Mouse (Mus musculus) liver, postnatal 0 days (tissue): Measurements from ENCODE around the gene Ddx47. TPM values are rescaled to one million over a fixed set of nuclear protein-coding genes. Genes with fewer than 3 reads are reported as not detected.
A peak's percentile ranks its signal among the peaks of the same experiment; 100 is the strongest.

ENCODE experiments used
- ATAC-seq: fragments of 200-750 bp; cut with Nextera tagmentation; 2 replicates; pipeline ENCODE4 v1.8.0; 2017; ENCODE audit warnings: mild to moderate bottlenecking, moderate library complexity
- DNase-seq: peaks from one replicate; pipeline ENCODE4 v3.0.0-alpha.2; 2016
- H3K27ac ChIP-seq: fragments of 300-500 bp; sonication (generic); 2 replicates; pipeline ENCODE4 v1.5.1; 2014; ENCODE audit warnings: antibody characterized with exemption, moderate library complexity, mild to moderate bottlenecking, low read depth
- H3K27me3 ChIP-seq: fragments of 300-500 bp; sonication (generic); 2 replicates; pipeline ENCODE4 v1.6.1; 2014; ENCODE audit warnings: low read length, control low read depth, mixed read lengths; ENCODE audit not compliant: insufficient read depth
- H3K36me3 ChIP-seq: fragments of 300-500 bp; sonication (generic); replicated peaks from 2 replicates; pipeline ENCODE4 v1.6.1; 2014; ENCODE audit warnings: mild to moderate bottlenecking, control low read depth, low read length, moderate library complexity, mixed read lengths; ENCODE audit not compliant: insufficient read depth
- H3K4me1 ChIP-seq: fragments of 300-500 bp; sonication (generic); 2 replicates; pipeline ENCODE4 v1.6.1; 2014; ENCODE audit warnings: antibody characterized with exemption, mild to moderate bottlenecking, control low read depth; ENCODE audit not compliant: insufficient read depth
- H3K4me2 ChIP-seq: fragments of 300-500 bp; sonication (generic); 2 replicates; pipeline ENCODE4 v1.6.1; 2014; ENCODE audit warnings: low read depth, mild to moderate bottlenecking, low read length, moderate library complexity, mixed read lengths
- H3K4me3 ChIP-seq: fragments of 300-500 bp; sonication (generic); 2 replicates; pipeline ENCODE4 v1.5.1; 2014; ENCODE audit warnings: low read depth, low read length
- H3K9ac ChIP-seq: fragments of 300-500 bp; sonication (generic); replicated peaks from 2 replicates; pipeline ENCODE4 v1.6.1; 2014; ENCODE audit warnings: mild to moderate bottlenecking, moderate library complexity
- H3K9me3 ChIP-seq: fragments of 300-500 bp; sonication (generic); 2 replicates; pipeline ENCODE4 v1.6.1; 2016; ENCODE audit warnings: mild to moderate bottlenecking, control low read depth, low read length, mixed read lengths
- CTCF ChIP-seq: sonication (generic); IDR thresholded peaks from 2 replicates; pipeline ENCODE4 v1.5.1; 2016; ENCODE audit warnings: antibody characterized with exemption, low read depth
- EP300 ChIP-seq: IDR thresholded peaks from 2 replicates; pipeline ENCODE4 v1.6.1; 2016; ENCODE audit warnings: antibody characterized with exemption, low read depth, mild to moderate bottlenecking
- WGBS: fragments of 180-500 bp; shearing (Covaris S2); extraction: QIAGEN DNeasy Blood & Tissue Kit; methylation state at CpG from one replicate; pipeline ENCODE4 v1.1.7; 2014; ENCODE audit not compliant: insufficient replicate concordance; 5-methylcytosine and 5-hydroxymethylcytosine counted together
- polyA plus RNA-seq: library from polyadenylated mRNA; unstranded; fragments of >200 nt; fragmentation: Nextera tagmentation; extraction: Ambion mirVana; gene quantifications from 2 replicates; pipeline ENCODE4 v1.2.1, GENCODE M21; 2015

Gene Ddx47
- polyA plus RNA-seq, 1 experiment from 2014 or later, result 34.8 TPM

DNA sequence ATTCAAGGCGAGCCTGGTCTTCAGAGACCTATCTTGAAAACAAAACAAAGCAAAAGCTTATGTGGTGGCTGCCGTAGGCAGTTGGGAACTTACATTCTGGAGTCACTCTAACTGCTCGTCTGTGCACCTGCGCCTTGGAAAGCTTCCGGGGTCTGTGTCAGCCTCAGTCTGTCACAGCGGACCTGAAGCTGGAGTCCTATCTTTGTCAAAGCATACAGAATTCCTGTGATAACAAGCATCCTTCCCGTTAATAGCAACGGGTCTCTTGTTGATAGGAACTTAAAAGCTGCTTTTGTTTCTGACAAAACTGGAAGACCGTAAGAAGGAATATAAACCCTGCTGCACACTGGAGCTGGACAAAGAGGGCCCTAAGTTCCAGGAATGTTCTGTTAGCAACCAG lies 23.0 kb upstream of the Ddx47 start:
- peaks cover 8% of the 10 kb centered on the region; the same call in 1 of the 2 replicates for H3K4me1 ChIP-seq
- no peak overlapping the region for H3K27ac ChIP-seq
- no peaks in the 10 kb centered on the region for H3K9me3 ChIP-seq
- DNase-seq (no peak), ATAC-seq (no peak)
- no peaks in the 10 kb centered on the region for H3K36me3 ChIP-seq
- H3K4me2 ChIP-seq, result no peak overlapping the region
- no peak overlapping the region for H3K4me3 ChIP-seq
- no peak overlapping the region for H3K9ac ChIP-seq
- 65% methylated on average over 9 of the region's 9 CpGs for WGBS
- TF ChIP-seq EP300, result no peak
- TF ChIP-seq CTCF, result no peak
- H3K27me3 ChIP-seq, result no peaks in the 10 kb centered on the region

DNA sequence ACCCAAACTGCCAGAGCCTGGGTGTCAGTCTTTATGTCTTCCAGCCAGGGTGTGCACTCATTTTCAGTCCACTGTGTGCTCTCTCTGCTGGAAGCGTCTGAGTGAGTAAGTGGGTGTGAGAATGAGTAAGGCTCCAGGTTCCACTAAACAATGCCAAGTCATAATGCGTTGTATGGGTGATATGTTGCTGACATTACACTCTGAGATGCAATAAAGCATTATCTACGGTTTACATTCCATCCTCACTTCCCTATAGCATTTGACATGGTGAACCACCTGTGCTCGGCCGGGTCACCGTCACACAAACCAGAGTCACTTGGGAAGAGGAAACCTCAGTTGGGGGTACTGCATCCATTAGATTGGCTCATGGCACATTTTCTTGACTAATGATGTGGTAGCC lies 20.7 kb upstream of the Ddx47 start:
- no peaks in the 10 kb centered on the region for H3K9me3 ChIP-seq
- no peak for DNase-seq
- no peaks in the 10 kb centered on the region for H3K4me1 ChIP-seq
- H3K9ac ChIP-seq, result no peak overlapping the region
- WGBS, result 72% methylated on average over 6 of the region's 6 CpGs
- H3K36me3 ChIP-seq, result no peaks in the 10 kb centered on the region
- TF ChIP-seq EP300, result no peak
- TF ChIP-seq CTCF, result no peak
- no peak for ATAC-seq
- no peak overlapping the region for H3K27ac ChIP-seq
- no peak overlapping the region for H3K4me2 ChIP-seq
- no peak overlapping the region for H3K4me3 ChIP-seq
- H3K27me3 ChIP-seq, result no peaks in the 10 kb centered on the region

- H3K27ac ChIP-seq, result no peak overlapping the region
- no peak overlapping the region for H3K9ac ChIP-seq
- no peaks in the 10 kb centered on the region for H3K36me3 ChIP-seq
- no peak for ATAC-seq
- WGBS, result 54% methylated on average over 12 of the region's 12 CpGs
- H3K4me3 ChIP-seq, result no peak overlapping the region
- no peak for DNase-seq
- no peak overlapping the region for H3K4me2 ChIP-seq
- no peak for TF ChIP-seq CTCF
- TF ChIP-seq EP300, result no peak
- no peaks in the 10 kb centered on the region for H3K4me1 ChIP-seq
- H3K9me3 ChIP-seq, result no peaks in the 10 kb centered on the region
- H3K27me3 ChIP-seq, result no peaks in the 10 kb centered on the region
Measured at GRCm38 (mm10) chr6:134994031-134994651, 17.3 kb upstream of the Ddx47 start.

GRCm38 (mm10) chr6:134994985-134995384 lies 16.4 kb upstream of the Ddx47 start:
- Histone ChIP-seq H3K4me2 (no peak overlapping the region), H3K9me3 (no peaks in the 10 kb centered on the region), H3K27ac (no peak overlapping the region), H3K36me3 (no peaks in the 10 kb centered on the region), H3K4me3 (no peak overlapping the region), H3K4me1 (no peaks in the 10 kb centered on the region), H3K9ac (no peak overlapping the region), H3K27me3 (no peaks in the 10 kb centered on the region)
- TF ChIP-seq EP300 (no peak), CTCF (no peak)
- 80% methylated on average over 8 of the region's 8 CpGs for WGBS
- ATAC-seq (no peak), DNase-seq (no peak)

GRCm38 (mm10) chr6:134996918-134997317 lies 14.5 kb upstream of the Ddx47 start:
- DNase-seq (no peak), ATAC-seq (peak; percentile 21; the same call in 1 of the 2 replicates)
- no peaks in the 10 kb centered on the region for H3K36me3 ChIP-seq
- no peak overlapping the region for H3K9ac ChIP-seq
- peak; percentile 55 for TF ChIP-seq CTCF
- TF ChIP-seq EP300, result no peak
- no peaks in the 10 kb centered on the region for H3K27me3 ChIP-seq
- no peak overlapping the region for H3K4me2 ChIP-seq
- no peaks in the 10 kb centered on the region for H3K4me1 ChIP-seq
- H3K27ac ChIP-seq, result no peak overlapping the region
- WGBS, result 79% methylated on average over 2 of the region's 2 CpGs
- no peaks in the 10 kb centered on the region for H3K9me3 ChIP-seq
- H3K4me3 ChIP-seq, result no peak overlapping the region

DNA sequence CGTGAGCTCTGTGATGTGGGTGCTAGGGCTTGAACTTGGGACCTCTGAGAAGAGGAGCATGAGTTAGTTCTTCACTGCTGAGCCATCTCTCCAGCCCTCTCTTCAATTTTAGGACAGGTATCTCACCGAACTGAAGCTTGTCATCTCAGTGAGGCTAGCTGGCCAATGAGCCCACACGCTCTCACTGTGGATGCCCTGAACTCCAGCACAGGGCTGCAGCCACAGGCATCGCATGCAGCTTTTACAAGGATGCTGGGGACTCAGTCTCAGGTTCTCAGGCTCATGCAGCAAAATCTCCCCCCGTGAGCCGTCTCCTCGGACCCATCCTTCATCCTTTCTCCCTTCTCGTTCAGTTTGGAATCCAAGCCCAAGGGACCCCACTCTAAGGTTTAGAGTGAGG lies 13.3 kb upstream of the Ddx47 start:
- ATAC-seq (no peak), DNase-seq (no peak)
- 83% methylated on average over 8 of the region's 8 CpGs for WGBS
- Histone ChIP-seq H3K4me3 (no peak overlapping the region), H3K36me3 (no peaks in the 10 kb centered on the region), H3K27me3 (no peaks in the 10 kb centered on the region), H3K27ac (no peak overlapping the region), H3K4me2 (no peak overlapping the region), H3K9ac (no peak overlapping the region), H3K4me1 (no peaks in the 10 kb centered on the region), H3K9me3 (no peaks in the 10 kb centered on the region)
- TF ChIP-seq EP300, result no peak
- no peak for TF ChIP-seq CTCF

DNA sequence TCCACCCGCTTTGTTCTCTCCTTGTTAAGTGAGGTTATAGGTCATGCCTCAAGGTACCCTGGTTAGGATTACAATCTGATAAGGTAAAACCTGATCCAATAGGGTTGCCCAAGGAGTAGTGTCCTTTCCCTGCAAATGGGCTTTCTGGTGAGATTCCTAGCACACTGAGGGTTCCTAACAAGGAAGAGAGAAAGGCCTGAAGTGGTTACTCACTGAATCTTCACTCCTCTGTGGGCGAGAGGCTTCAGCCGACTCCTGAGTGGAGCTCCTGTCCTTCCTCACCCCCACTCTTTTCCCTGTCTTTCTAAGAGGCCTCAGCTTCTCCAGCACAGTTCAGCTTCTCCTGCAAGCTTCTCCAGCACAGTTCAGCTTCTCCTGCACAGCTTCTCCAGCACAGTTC lies 12.6 kb upstream of the Ddx47 start:
- ATAC-seq (no peak), DNase-seq (no peak)
- Histone ChIP-seq H3K4me1 (no peaks in the 10 kb centered on the region), H3K4me3 (no peak overlapping the region), H3K27ac (no peak overlapping the region), H3K36me3 (no peaks in the 10 kb centered on the region), H3K9ac (no peak overlapping the region), H3K4me2 (no peak overlapping the region), H3K27me3 (no peaks in the 10 kb centered on the region), H3K9me3 (no peaks in the 10 kb centered on the region)
- WGBS, result 68% methylated on average over 3 of the region's 3 CpGs
- TF ChIP-seq EP300 (no peak), CTCF (no peak)
